Mouse (Mus musculus) lung, embryonic 14.5 days (tissue): ENCODE measurements at regions not wholly inside any gene's neighbourhood (a gene's known extent, or its start where the extent isn't known, plus 50 kb on each side); places are given as distances from the start of the nearest gene placed in this dataset.
A peak's percentile ranks its signal among the peaks of the same experiment; 100 is the strongest.

Source experiments
- ATAC-seq: fragments of 200-750 bp; cut with Nextera tagmentation; 2 replicates; pipeline ENCODE4 v1.8.0; 2017; ENCODE audit warnings: mild to moderate bottlenecking, moderate TSS enrichment, moderate library complexity; ENCODE audit not compliant: insufficient read depth
- DNase-seq: peaks from one replicate; pipeline ENCODE4 v3.0.0-alpha.2; 2015
- H3K27ac ChIP-seq: fragments of 300-500 bp; sonication (generic); 2 replicates; pipeline ENCODE4 v1.5.1; 2014; ENCODE audit warnings: low read depth, mild to moderate bottlenecking, moderate library complexity
- H3K27me3 ChIP-seq: fragments of 300-500 bp; sonication (generic); 2 replicates; pipeline ENCODE4 v1.6.1; 2014; ENCODE audit warnings: low read length, control low read depth; ENCODE audit not compliant: insufficient read depth
- H3K36me3 ChIP-seq: fragments of 300-500 bp; sonication (generic); 2 replicates; pipeline ENCODE4 v1.6.1; 2014; ENCODE audit warnings: control low read depth; ENCODE audit not compliant: insufficient read depth
- H3K4me1 ChIP-seq: fragments of 300-500 bp; sonication (generic); 2 replicates; pipeline ENCODE4 v1.6.1; 2014; ENCODE audit warnings: antibody characterized with exemption, control low read depth; ENCODE audit not compliant: insufficient read depth
- H3K4me2 ChIP-seq: fragments of 300-500 bp; sonication (generic); 2 replicates; pipeline ENCODE4 v1.6.1; 2014; ENCODE audit warnings: mild to moderate bottlenecking
- H3K4me3 ChIP-seq: fragments of 300-500 bp; sonication (generic); 2 replicates; pipeline ENCODE4 v1.5.1; 2014; ENCODE audit warnings: low read depth, low read length
- H3K9ac ChIP-seq: fragments of 300-500 bp; sonication (generic); 2 replicates; pipeline ENCODE4 v1.6.1; 2014
- H3K9me3 ChIP-seq: fragments of 300-500 bp; sonication (generic); 2 replicates; pipeline ENCODE4 v1.6.1; 2016; ENCODE audit warnings: low read depth, low read length, control low read depth
- CTCF ChIP-seq: IDR thresholded peaks from 2 replicates; pipeline ENCODE4 v1.5.1; 2016; ENCODE audit warnings: antibody characterized with exemption, low read depth
- WGBS: fragments of 180-500 bp; shearing (Covaris S2); extraction: QIAGEN DNeasy Blood & Tissue Kit; methylation state at CpG from one replicate; pipeline ENCODE4 v1.1.7; 2014; 5-methylcytosine and 5-hydroxymethylcytosine counted together

DNA sequence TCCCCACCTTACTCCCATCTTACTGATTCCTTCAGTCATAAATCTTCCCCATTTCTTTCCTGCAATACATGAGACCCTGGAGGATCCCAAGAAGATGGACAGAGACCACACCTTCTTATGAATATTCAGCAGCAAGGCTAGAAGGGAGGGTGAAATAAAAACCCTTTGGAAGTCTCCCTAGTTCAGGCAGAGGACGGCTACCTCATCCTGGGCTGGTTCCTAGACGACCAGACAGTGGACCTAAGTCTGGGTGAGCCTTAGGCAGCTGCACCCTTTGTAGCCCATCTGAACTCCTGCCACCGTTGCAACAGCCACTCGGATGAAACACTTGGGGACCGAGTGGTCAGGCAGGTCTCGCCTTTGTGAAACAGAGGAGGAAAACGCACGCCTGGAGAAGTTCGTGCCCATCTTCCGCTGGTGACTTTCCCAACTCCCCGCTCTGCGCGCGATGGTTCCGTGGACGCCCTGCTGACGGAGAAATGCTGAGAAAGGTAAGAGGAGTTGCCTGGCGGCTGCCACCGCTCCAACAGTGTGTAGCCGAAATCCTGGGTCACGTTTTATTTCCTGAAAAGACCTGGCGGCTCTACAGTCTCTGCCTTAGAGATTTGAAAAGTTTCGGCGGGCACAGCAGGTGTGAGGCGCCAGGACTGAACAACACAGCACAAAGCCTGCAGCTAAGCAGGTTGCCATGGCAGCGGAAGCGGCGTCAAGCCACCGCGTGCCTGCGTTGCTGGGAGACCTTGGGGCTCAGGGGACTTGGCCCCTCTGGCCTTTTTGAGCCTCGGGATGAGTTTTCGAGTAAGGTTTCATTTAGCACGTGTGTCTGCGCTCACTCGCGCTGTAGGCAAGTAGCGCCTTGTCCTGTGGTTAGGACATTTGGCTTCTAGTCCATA is 112.2 kb downstream of the Amer2 start:
- H3K36me3 ChIP-seq, result no peaks in the 10 kb centered on the region
- ATAC-seq (peak; percentile 73), DNase-seq (peak; percentile 76)
- peak overlapping the region; percentile 32 for H3K9ac ChIP-seq
- peaks cover 27% of the 10 kb centered on the region for H3K27me3 ChIP-seq
- no peaks in the 10 kb centered on the region for H3K9me3 ChIP-seq
- no peaks in the 10 kb centered on the region for H3K4me1 ChIP-seq
- peak overlapping the region; percentile 33 for H3K4me3 ChIP-seq
- TF ChIP-seq CTCF, result no peak
- peak overlapping the region; percentile 72 for H3K4me2 ChIP-seq
- 1% methylated on average over 38 of the region's 38 CpGs for WGBS
- H3K27ac ChIP-seq, result no peak overlapping the region

DNA sequence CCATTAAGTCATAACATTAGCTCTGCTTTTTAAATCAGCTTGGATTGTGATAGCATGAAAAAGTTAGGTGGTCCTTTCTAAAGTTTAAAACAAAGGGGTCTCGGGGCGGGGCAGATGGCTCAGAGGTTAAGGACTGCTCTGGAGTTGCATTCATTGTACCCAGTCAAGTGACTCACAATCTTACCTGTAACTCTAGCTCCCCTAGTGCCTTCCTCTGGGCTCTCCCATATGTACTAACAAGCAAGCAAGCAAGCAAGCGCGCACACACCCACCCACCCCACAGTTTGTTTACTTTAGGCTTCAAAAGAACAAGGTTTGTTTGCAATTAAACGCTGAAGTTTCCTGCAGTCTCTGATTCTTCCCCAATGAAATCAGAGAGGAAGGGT is 112.8 kb downstream of the Amer2 start:
- DNase-seq (peak; percentile 32), ATAC-seq (peak; percentile 76)
- Histone ChIP-seq H3K4me3 (peak overlapping the region; percentile 33), H3K27ac (no peak overlapping the region), H3K36me3 (no peaks in the 10 kb centered on the region), H3K4me2 (peak overlapping the region; percentile 72), H3K9ac (no peak overlapping the region), H3K27me3 (peaks cover 27% of the 10 kb centered on the region), H3K9me3 (no peaks in the 10 kb centered on the region), H3K4me1 (no peaks in the 10 kb centered on the region)
- 0 out of 2 replicates have a peak, but pooled peaks have one; percentile 29 for TF ChIP-seq CTCF
- WGBS, result under 1% methylated on average over 5 of the region's 5 CpGs

DNA sequence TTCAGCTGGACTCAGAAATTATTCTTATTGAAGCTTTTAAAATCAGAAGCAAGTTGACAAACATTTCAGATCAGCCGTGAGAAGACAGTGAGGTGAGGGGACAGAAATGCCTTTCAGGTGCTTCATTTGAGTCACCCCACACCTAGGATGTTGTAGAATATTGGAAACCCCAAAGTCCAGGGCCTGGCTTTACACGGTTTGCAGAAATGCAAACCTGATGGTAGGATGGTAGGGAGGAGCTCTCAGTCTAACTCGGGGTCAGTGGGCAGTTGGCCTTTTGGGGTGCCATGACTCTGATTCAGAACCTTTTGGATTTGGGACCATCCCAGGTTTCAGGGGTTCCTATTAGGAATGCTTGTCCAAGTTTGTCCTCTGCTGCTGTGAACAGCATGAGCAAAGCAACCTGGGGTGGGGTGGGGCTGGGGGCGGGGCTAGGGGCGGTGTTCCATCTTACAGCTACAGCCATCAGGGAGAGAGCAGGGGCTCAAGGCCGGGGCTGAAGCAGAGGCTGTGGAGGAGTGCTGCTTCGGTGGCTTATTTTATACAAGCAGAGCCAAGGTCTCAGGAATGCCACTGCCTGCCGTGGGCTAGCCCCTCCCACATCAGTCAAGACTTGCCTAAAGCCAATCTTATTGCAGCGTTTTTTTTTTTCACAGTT is 113.3 kb downstream of the Amer2 start:
- no peak overlapping the region for H3K27ac ChIP-seq
- peak; percentile 33 for DNase-seq
- H3K4me3 ChIP-seq, result no peak overlapping the region
- peak overlapping the region; percentile 72 for H3K4me2 ChIP-seq
- no peak overlapping the region for H3K9ac ChIP-seq
- WGBS, result 4% methylated on average over 9 of the region's 9 CpGs
- no peaks in the 10 kb centered on the region for H3K9me3 ChIP-seq
- H3K4me1 ChIP-seq, result no peaks in the 10 kb centered on the region
- TF ChIP-seq CTCF, result no peak
- peak; percentile 52; the same call in 1 of the 2 replicates for ATAC-seq
- no peaks in the 10 kb centered on the region for H3K36me3 ChIP-seq
- H3K27me3 ChIP-seq, result peaks cover 27% of the 10 kb centered on the region

DNA sequence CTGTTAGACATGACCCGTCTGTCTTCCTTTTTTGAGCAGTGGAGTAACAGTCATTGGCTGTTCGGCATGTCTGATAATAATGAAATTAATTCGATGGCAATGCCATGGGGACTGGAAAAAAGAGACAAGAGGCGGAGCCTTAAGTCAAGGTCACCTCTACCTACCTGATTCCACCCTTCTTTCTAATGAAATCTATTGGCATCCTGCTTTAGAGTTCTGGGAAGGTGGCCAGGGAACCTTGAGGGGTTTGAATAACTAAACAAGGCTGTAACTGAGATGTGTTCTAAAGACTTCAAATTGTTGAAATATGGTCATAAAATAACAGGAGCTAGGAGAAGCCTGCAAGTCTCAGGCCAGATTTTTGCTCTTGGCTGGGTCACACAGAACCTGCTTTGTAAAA is 116.1 kb downstream of the Amer2 start:
- H3K36me3 ChIP-seq, result no peaks in the 10 kb centered on the region
- H3K27ac ChIP-seq, result no peak overlapping the region
- no peak for ATAC-seq
- TF ChIP-seq CTCF, result no peak
- no peaks in the 10 kb centered on the region for H3K4me1 ChIP-seq
- DNase-seq, result no peak
- WGBS, result 78% methylated on average over 4 of the region's 4 CpGs
- H3K4me2 ChIP-seq, result no peak overlapping the region
- H3K9ac ChIP-seq, result no peak overlapping the region
- H3K27me3 ChIP-seq, result peaks cover 26% of the 10 kb centered on the region
- H3K9me3 ChIP-seq, result no peaks in the 10 kb centered on the region
- H3K4me3 ChIP-seq, result no peak overlapping the region

DNA sequence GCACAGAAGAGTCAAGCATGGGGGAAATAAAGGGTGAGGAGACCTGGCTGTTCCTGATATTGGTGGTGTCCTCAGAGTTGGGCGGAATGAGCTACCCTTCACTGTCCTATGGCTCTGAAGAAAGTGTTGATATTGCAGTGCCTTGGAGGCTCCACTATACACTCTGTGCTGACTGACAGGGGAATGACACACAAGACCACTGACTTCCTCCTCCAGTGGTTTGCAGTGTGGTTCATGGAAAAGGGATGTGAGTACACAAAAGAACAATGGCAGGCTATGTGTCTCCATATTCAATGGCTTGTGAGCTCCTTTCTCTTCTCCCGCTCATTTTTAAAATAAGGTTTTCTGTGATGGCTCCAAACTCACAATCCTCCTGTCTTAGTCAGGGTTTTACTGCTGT is 117.8 kb downstream of the Amer2 start:
- Histone ChIP-seq H3K36me3 (no peaks in the 10 kb centered on the region), H3K4me1 (no peaks in the 10 kb centered on the region), H3K27ac (no peak overlapping the region), H3K4me3 (no peak overlapping the region), H3K4me2 (no peak overlapping the region), H3K9ac (no peak overlapping the region), H3K27me3 (peaks cover 8% of the 10 kb centered on the region; the same call in 1 of the 2 replicates), H3K9me3 (no peaks in the 10 kb centered on the region)
- DNase-seq (no peak), ATAC-seq (no peak)
- 92% methylated on average over 2 of the region's 2 CpGs for WGBS
- TF ChIP-seq CTCF, result no peak

DNA sequence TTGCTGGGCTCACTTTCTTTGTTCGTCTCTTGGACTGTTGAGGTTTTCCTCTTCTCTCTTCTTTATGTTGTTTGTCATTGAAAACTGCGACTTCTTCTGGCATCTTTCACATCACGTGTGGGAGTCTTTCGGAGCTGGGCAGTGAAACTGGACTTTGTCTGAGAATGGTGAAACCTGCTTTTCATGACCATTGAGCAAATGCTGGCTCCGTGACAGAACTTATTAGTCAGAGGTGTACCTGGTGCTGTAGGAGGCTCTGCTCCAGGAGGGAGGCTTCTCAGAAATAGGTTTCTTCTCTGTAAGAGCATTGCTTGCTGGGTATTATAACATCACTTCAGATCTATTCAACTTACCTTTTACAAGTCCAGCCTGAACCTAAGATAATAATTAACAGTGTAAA is 122.4 kb downstream of the Amer2 start:
- Histone ChIP-seq H3K36me3 (no peaks in the 10 kb centered on the region), H3K4me3 (no peak overlapping the region), H3K9ac (no peak overlapping the region), H3K9me3 (no peaks in the 10 kb centered on the region), H3K4me2 (no peak overlapping the region), H3K27ac (no peak overlapping the region), H3K4me1 (no peaks in the 10 kb centered on the region), H3K27me3 (no peaks in the 10 kb centered on the region)
- DNase-seq (no peak), ATAC-seq (no peak)
- no peak for TF ChIP-seq CTCF
- 84% methylated on average over 5 of the region's 5 CpGs for WGBS

DNA sequence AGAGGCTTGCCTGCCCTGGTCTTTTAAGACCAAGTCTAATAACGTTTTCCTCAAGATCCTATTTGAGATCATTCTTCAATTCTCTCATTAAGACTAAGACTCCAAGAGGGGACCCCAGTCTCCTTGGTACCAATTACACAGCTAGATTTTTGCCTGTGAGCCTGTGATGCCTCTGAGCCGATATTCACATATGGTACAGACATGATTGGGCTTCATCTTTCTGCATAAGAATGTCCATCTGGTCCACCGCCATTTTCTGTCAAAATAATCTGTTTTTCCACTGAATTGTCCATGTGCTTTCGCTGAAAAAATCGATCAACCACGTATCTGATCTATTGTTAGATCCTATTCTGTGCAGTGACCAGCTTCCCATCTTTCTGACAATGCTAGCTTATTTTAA is 129.5 kb downstream of the Amer2 start:
- 82% methylated on average over 6 of the region's 6 CpGs for WGBS
- TF ChIP-seq CTCF, result no peak
- no peaks in the 10 kb centered on the region for H3K9me3 ChIP-seq
- H3K4me3 ChIP-seq, result no peak overlapping the region
- H3K9ac ChIP-seq, result no peak overlapping the region
- no peak overlapping the region for H3K4me2 ChIP-seq
- no peaks in the 10 kb centered on the region for H3K4me1 ChIP-seq
- no peaks in the 10 kb centered on the region for H3K36me3 ChIP-seq
- no peak overlapping the region for H3K27ac ChIP-seq
- no peak for ATAC-seq
- no peak for DNase-seq
- no peaks in the 10 kb centered on the region for H3K27me3 ChIP-seq
